Mouse (Mus musculus) CD4-positive, CD25-positive, alpha-beta regulatory T cell, adult 2 months (primary cell): ENCODE measurements around the gene Serpinb1a.
"Not testable (repeated sequence)": the region's sequence is repeated elsewhere in the genome, so short reads cannot be mapped to it uniquely, and the experiment has no call there.

Source experiments
- DNase-seq: peaks from one replicate; pipeline ENCODE4 v3.0.0-alpha.2; 2012; ENCODE audit warnings: low read depth, low spot score

Serpinb1a gene

DNA sequence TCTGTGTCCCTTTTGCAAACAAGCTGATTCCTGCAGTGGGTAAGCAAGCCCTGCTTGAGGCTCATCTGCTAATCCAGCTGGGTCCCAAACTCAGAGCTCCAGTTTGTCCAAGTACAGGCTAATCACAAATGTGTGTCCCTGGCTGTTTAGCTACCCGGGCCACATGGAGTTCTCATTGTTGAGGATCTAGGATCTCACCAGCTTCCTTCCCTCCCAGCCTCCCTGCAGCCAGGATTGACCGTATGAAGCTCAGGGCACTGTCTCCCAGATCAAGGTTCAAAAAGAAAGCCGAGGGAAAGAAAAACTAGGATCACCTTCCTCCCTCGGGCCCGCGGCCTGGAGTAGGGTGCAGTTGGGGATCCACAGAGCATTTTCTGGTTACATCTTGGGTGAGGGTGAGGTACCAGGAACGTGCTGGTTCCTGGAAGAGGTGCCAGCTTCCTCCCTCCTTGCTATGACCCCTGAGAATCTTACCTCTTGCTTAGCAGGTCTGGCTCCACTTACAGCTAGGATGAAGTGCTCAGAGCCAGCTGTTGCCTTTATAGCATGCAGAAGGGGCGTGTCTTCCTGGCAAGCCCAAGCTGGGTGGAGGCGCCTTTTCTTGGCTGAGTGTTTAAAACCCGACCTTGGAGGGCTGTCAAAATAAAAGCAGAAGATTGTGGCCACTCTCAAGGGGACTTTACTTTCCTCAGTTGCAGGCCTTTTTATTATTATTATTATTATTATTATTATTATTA, at the start of gene Serpinb1a:
TSS of gene Serpinb1a (minus strand) at position 518 of the 737 bp plus-strand sequence.
- DNase-seq: no peak

DNA sequence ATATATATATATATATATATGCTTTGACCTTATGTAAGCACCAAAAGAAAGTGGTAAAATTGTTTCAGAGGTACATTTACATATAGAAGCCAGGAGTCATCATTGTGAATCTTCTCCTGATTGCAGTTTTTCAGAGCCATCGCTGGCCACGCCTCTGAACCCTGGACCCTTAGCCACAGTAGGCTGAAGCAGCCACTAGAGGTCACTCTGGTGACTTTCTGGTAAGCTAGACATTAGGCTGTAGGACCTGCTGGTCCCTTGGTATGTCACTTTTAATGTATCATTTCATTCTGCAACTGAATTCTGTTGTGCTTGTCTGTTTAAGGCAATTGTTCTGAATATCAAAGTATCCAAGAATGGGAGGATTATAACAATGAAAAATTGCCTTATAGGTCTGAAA, 49.7 kb upstream of the Serpinb1a start:
- peak; percentile 63 for DNase-seq

DNA sequence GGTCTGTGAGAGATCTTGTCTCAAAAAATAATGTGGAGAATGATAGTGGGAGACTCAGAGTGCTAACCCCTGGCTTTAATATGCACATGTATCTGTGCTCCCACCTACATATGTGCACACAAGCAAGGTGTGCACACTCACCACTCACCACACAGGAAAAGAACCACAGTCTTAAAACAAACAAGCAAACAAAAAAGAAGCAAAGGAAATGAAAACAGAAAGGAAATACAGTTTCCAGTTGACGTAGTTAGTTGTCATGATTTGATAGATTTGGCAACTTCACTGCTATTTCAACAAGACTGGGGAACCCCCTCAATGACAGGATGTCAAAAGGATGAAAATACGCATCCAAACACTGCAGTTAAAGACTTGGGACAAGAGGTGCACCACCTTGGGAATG, 48.1 kb upstream of the Serpinb1a start:
- DNase-seq: peak; percentile 31

DNA sequence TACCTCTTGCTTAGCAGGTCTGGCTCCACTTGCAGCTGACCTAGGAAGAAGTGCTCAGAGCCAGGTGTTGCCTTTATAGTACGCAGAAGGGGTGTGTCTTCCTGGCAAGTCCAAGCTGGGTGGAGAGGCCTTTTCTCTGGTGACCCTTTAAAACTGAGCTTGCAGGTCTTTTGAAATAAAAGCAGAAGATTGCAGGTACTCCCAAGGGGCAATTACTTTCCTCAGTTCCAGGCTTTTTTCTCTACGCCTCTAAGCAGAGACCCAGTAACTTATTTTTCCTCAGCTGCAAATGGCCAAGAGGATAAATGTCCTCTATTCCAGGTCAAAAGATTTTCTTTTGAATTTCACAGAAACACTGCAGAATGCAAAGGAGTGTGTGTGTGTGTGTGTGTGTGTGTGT, 47.1 kb upstream of the Serpinb1a start, which contains the start of gene Serpinb1c:
TSS of gene Serpinb1c (minus strand) at position 101 of the 400 bp plus-strand sequence.
- no peak for DNase-seq

DNA sequence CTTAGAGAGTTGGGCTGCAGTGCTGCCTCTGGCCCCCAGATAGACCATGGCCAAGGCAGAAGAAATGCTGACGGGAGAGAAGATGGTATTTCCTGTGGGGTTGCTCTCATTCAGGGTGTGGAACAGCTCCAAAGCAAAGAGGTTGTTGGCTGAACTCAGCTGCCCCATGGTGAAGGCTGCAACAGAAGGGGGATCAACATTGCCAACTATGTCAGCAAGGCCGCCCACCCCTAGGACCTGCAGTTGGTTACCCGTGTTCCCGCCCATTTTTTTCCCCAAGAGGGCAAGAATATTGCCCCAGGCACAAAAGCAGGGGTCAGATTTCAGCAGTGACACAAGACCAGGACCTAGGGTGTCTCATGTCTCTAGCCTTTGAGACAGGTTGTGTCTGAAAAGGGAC, 45.9 kb upstream of the Serpinb1a start:
- no peak for DNase-seq

DNA sequence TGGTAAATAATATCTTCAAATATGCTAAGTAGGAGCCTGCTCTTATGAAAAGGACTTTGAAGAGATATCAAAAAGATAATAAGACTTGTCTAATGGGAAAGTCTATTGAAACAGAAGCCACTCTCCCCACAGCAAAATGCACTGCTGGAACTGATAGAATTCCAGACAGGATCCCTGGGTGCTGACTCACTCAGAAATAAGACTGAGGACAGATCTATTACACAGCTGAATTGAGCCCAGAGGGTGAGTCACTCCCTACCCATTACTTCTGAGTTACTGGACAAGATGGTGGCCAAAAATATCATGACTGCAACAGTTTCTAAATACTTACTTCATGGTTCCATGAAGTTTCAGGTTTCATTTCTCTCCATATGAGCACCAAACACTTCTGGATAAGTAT, 33.8 kb upstream of the Serpinb1a start:
- DNase-seq: no peak

DNA sequence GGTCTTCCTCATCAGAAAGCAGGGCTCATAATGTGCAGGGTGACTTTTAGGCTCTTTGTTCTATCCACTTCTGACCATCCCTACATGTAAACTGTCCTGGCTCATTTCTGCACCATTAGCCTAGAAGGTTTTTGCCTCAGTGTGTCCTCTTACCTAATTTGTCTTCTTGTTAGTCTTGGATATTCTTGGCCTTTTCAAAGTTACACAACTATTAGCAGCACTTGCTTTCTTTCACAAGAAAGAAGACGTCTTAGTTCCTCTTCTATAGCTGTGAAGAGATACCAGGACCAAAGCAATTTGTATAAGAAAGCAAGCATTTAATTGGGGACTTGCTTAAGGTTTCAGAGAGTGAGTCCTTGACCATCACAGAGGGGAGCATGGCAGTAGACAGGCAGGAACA, 22.9 kb upstream of the Serpinb1a start:
- DNase-seq: no peak

DNA sequence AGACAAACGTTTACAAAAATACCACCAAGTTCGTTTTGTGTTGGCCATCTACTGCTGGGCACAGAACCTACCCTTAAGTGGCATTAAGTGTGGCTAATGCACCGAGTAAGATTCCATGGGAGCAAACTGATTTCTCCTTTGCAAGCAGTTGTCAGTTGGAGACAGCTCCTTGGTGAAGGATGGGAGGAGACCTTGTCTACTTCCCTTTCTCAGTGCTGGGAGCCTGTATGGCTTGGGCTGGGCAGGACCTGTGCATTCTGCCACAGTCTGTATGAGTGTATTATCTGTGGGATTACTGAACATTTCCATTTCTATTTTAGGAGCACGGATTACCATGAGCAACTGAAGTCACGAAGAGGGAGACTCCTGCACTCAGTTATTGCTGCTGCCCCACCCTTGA, 17.9 kb upstream of the Serpinb1a start:
- no peak for DNase-seq

DNA sequence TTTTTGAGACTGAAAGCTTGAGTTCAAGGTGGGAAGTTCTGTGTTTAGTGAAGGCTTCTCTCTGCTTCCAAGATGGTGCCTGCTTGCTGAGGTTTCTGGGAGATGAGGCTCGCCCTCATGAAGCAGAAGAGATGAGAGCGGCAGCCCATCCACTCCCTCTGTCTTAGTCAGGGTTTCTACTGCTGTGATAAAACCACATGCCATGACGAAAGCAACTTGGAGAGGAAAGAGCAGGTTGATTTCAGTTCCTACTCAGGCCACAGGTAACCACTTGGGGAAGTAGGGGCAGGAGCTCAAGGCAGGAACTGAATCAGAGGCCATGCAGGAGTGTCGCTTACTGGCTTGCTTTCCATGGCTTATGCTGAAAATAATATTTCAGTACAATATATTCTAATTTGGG, 17.2 kb upstream of the Serpinb1a start:
- DNase-seq: not testable (repeated sequence)

DNA sequence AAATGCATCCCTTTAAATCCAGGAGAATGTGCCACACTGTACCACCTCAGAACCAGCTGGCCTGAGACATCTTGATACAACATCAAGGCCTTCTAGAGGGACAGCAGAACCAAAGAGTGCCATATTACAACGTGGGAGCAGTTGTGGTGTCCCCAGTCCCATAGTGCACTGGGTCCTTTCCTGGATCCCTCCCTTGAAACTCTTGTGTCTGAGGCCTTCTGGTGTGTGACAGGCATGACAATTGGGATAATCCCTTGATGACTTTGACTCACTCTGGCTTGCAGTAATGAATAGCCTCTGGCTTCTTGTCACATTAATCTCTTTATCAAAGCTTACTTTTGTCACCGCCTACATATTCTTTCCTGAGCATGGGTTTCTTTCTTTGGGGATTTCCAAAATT, 16.0 kb upstream of the Serpinb1a start:
- DNase-seq: no peak

DNA sequence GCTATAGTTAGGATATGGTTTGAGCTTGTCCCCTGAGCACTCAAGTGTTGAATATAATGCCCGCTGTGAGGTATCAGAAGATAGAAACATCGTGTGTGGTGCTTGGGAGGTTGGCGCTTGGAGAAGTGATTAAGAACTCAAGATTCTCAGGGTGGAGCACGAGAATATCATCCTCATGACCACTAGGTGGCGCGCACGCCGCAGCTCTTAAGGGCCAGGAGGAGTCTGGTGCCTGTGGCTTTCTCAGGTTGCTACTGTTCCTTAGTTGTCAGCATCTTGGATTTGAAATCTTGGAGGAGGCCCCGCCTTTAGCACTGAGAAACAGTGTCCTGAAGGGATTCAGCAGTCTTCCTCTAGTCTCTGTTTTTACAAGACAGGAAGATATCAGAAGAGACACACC, 15.5 kb upstream of the Serpinb1a start:
- DNase-seq: peak; percentile 85

DNA sequence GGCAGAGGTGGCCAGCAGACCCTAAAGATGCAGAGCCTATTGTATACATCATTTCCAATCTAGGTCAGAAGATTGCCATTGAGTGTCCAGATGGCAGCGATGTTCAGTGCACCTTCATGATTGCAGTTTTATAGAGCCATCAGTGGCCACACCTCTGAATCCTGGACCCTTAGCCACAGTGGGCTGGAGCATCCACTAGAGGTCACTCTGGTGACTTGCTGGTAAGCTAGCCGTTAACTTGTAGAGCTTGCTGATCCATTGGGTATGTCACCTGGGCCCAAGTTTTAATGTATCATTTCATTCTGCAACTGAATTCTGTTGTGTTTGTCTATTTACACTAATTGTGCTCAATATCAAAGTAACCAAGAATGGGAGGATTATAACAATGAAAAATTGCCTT, 14.6 kb upstream of the Serpinb1a start:
- no peak for DNase-seq

DNA sequence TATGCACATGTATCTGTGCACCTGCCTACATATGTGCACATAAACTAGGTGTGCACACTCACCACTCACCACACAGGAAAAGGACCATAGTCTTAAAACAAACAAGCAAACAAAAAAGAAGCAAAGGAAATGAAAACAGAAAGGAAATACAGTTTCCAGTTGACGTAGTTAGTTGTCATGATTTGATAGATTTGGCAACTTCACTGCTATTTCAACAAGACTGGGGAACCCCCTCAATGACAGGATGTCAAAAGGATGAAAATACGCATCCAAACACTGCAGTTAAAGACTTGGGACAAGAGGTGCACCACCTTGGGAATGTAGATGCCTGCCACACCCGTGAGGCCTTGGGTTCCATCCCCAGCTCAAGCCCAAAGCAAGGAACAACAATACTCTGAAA, 13.5 kb upstream of the Serpinb1a start:
- not testable (repeated sequence) for DNase-seq

DNA sequence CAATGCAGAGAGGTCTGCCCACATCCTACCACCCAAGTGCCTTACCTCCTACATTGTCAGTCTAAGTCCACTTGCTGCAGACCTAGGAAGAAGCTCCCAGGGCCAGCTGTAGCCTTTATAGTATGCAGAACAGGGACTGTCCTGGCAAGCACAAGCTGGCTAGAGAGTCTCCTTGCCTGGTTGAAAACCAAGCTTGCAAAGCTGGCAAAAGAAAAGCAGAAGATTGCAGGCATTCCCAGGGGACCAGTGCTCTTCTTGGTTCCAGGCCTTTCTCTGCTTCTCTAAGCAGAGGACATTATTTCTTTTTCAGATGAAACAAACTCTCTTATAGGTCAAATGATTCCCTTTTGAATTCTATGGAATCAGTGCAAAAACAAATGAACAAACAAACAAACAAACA, 12.5 kb upstream of the Serpinb1a start:
- DNase-seq: no peak

DNA sequence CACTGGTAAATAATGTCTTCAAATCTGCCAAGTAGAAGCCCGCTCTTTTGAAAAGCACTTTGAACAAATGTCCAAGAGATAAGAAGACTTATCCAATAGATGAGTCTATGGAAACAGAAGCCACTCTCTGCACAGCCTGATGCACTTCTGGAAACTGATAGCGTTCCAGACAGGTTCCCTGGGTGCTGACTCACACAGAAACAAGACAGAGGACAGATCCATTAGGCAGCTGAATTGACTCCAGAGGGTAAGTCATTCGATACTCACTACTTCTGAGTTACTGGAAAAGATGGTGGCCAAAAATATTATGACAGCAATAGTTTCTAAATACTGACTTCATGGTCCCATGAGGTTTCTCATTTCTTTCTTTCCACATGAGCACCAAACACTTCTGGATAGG, 9.8 kb upstream of the Serpinb1a start:
- no peak for DNase-seq

DNA sequence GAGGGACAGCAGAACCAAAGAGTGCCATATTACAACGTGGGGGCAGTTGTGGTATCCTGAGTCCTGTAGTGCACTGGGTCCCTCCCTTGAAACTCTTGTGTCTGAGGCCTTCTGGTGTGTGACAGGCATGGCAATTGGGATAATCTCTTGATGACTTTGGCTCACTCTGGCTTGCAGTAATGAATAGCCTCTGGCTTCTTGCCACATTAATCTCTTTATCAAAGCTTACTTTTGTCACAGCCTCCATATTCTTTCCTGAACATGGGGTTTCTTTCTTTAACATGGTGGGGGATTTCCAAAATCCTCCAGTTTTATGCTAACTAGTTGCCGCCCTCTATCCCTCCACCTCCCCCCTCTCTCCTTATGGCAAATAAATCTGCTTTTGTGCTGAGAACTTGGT, 2.1 kb upstream of the Serpinb1a start:
- DNase-seq: no peak

DNA sequence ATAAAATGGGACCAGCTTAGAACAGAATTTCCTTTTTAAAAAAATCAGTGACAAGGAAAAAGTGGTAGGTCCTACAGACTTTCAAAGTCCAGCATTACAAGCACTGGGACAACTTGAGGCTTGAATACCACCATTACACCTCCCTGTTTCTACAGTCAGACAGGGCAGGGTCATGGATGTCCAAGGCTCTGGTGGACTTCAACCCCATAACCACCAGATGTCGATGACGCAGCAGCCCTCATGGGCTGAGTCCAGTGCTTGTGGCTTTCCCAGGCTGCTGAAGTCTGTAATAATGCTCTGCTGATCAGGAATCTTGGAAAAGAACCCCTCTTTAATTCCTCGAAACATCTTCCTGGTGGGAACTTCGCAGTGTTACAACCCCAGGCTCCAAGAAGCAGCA, 1.6 kb upstream of the Serpinb1a start:
- DNase-seq: no peak

DNA sequence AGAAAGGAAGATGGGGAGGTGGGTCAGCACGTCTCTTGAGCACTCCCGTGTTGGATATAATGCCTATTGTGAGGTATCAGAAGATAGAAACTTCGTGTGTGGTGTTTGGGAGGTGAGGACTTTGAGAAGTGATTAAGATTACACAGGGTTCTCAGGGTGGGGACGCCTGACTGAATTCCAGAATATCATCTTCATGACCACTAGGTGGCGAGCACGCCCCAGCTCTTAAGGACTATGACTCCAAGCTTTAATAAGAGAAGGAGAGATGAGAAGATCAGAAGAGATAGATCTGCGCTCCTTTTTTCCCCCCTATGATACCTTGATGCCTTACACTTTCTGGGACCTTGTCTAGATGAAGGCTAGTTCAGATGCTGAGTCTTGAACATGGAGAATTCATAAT, 982 bp upstream of the Serpinb1a start:
- peak; percentile 73 for DNase-seq

DNA sequence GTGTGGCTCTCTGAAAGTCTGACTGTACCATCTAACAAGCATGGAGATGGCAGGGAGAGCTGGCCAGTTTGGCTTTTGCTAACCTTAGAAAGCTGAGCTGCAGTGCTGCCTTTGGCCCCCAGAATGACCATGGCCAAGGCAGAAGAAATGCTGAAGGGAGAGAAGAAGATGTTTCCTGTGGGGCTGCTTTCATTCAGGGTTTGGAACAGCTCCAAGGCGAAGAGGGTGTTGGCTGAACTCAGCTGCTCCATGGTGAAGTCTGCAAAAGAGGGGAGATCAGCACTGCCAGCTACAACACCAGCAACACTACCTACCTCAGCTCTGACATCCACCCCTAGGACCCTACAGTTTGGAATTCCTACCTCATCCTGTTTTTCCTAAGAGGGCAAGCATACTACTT, 829 bp downstream of the Serpinb1a start:
- DNase-seq: no peak

DNA sequence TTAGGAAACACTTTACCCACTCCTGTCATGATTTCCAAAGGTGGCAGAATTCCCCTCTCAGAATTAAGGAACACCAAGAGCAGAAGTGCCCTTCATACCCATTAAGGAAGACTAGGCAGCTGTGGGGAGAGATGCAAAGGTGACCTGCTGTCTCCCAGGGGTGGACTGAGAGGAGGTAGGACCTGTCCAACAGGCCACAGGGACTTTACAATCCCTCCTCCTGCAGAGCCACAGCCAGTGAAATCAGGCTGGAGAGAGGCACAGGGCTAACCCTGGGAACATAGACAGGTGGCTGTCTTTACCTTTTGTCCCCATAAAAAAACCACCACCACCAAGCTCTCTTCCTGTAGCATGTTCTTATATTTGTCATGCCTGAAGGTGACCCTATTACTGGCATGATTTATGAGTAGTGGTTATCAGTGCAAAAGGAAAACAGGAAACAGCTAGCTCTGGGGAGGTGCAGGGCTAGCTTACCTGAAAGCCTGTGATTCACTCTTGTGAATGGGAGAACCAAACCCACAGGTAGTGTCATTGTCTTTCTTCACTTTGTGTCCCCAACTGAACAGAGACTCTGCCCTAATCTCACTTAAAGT, 1.4 kb downstream of the Serpinb1a start:
- DNase-seq: no peak

DNA sequence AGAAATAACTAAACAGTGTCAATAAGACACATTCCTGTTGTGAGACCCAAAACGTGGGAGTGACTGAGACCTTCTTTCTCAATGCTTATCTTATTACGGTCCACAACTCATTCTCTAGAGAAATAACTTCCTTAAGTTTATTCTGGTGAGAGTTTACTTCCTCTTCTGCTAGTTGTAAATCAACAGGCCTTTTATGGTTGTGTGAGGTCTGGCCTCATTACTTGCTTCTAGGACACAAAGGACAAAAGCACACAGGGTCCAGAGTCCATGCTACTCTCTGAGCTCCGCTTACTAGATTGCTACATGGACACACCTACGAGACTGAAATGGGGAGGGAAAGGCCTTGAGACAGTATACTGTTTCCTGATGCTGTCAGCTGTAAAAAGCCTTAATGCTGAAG, 1.9 kb downstream of the Serpinb1a start:
- DNase-seq: no peak

DNA sequence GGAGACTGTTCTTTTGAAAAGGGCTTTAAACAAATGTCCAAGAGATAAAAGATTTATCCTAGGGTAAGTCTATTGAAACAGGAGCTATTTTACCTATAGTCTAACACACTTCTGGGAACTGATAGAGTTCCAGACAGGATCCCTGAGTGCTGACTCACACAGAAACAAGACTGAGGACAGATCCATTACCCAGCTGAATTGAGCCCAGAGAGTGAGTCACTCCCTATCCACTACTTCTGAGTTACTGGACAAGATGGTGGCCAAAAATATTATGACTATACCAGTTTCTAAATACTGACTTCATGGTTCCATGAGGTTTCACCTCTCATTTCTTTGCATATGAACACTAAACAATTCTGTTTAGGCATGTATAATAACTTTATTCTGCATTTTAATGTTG, 4.8 kb downstream of the Serpinb1a start:
- DNase-seq: no peak

DNA sequence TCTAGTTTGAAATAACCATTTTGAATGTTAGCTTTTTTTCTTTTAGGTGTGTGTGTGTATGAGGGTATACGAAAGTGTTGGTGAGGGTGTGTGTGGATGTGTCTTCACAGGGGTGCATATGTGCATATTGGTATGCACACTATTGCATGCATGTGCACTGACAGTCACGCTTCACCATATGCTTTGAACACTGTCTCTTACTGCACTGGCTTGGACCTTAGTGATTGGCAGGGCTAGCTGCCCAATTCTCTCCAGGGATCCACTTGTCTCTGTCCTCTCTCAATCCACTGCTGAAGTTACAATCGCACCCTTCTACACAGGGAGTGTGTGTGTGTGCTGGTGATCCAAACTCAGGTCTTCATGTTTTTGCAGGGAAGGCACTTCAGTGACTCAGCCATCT, 9.6 kb downstream of the Serpinb1a start:
- DNase-seq: no peak

DNA sequence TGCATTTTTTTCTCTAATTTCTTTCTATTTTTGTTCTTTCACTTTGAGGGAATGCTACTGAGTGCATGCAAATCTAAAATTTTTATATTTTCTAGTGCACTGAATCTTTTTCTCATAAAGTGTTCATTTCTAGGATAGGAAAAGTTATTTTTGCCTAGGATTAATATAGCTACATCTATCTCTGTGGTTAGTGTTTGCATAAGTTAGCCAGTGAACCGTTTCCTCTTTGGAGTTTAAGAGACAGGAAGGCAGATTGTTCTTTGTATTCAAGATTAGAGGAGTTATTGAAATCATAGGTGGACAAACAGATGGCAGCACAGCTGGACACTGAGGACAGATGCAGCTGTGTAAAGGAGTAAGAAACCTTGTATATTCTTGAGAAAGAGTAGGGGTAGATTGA, 11.7 kb downstream of the Serpinb1a start:
- DNase-seq: no peak
